Mouse (Mus musculus): ENCODE data around the gene Rps6ka1.

The Rps6ka1 gene

GRCm38 (mm10) chr4:133881851-133882250, 5.7 kb downstream of the Rps6ka1 start:
- Histone ChIP-seq H3K36me3 (ENCODE audit: control insufficient read depth, insufficient read depth, low read length, poor library complexity, severe bottlenecking) (no peaks in the 10 kb centered on the region), H3K27me3 (ENCODE audit: control insufficient read depth, insufficient read depth, low read length, poor library complexity, severe bottlenecking) (no peaks in the 10 kb centered on the region; the same call in 1 of the 2 replicates)
- DNase-seq (ENCODE audit: low read depth, low spot score), result no peak

- H3K36me3 ChIP-seq (ENCODE audit: control insufficient read depth, insufficient read depth, low read length, poor library complexity, severe bottlenecking), result no peaks in the 10 kb centered on the region
- no peaks in the 10 kb centered on the region; the same call in 1 of the 2 replicates for H3K27me3 ChIP-seq (ENCODE audit: control insufficient read depth, insufficient read depth, low read length, poor library complexity, severe bottlenecking)
- DNase-seq (ENCODE audit: low read depth, low spot score), result no peak
Measured at GRCm38 (mm10) chr4:133881399-133881798, 6.2 kb downstream of the Rps6ka1 start.

- DNase-seq (ENCODE audit: low read depth, low spot score), result peak; percentile 34
- Histone ChIP-seq H3K27me3 (ENCODE audit: control insufficient read depth, insufficient read depth, low read length, poor library complexity, severe bottlenecking) (no peaks in the 10 kb centered on the region; the same call in 1 of the 2 replicates), H3K36me3 (ENCODE audit: control insufficient read depth, insufficient read depth, low read length, poor library complexity, severe bottlenecking) (no peaks in the 10 kb centered on the region)
Measured at GRCm38 (mm10) chr4:133879145-133879902, 8.3 kb downstream of the Rps6ka1 start.

GRCm38 (mm10) chr4:133877850-133878755, 9.5 kb downstream of the Rps6ka1 start:
- Histone ChIP-seq H3K27me3 (ENCODE audit: control insufficient read depth, insufficient read depth, low read length, poor library complexity, severe bottlenecking) (no peaks in the 10 kb centered on the region), H3K36me3 (ENCODE audit: control insufficient read depth, insufficient read depth, low read length, poor library complexity, severe bottlenecking) (no peaks in the 10 kb centered on the region; the same call in 1 of the 2 replicates)
- peak; percentile 74 for DNase-seq (ENCODE audit: low read depth, low spot score)

- DNase-seq (ENCODE audit: low read depth, low spot score), result no peak
- Histone ChIP-seq H3K27me3 (ENCODE audit: control insufficient read depth, insufficient read depth, low read length, poor library complexity, severe bottlenecking) (no peaks in the 10 kb centered on the region), H3K36me3 (ENCODE audit: control insufficient read depth, insufficient read depth, low read length, poor library complexity, severe bottlenecking) (no peaks in the 10 kb centered on the region; the same call in 1 of the 2 replicates)
Measured at GRCm38 (mm10) chr4:133874865-133875517, 12.6 kb downstream of the Rps6ka1 start.

- no peaks in the 10 kb centered on the region for H3K27me3 ChIP-seq (ENCODE audit: control insufficient read depth, insufficient read depth, low read length, poor library complexity, severe bottlenecking)
Measured at GRCm38 (mm10) chr4:133873926-133874864, 13.4 kb downstream of the Rps6ka1 start.

GRCm38 (mm10) chr4:133873431-133873851, 14.2 kb downstream of the Rps6ka1 start:
- Histone ChIP-seq H3K27me3 (ENCODE audit: control insufficient read depth, insufficient read depth, low read length, poor library complexity, severe bottlenecking) (no peaks in the 10 kb centered on the region), H3K36me3 (ENCODE audit: control insufficient read depth, insufficient read depth, low read length, poor library complexity, severe bottlenecking) (peaks cover 4% of the 10 kb centered on the region)
- no peak for DNase-seq (ENCODE audit: low read depth, low spot score)

More at GRCm38 (mm10) chr4:133873926-133874864, 13.4 kb downstream of the Rps6ka1 start:
- peak; percentile 52 for DNase-seq (ENCODE audit: low read depth, low spot score)
- H3K36me3 ChIP-seq (ENCODE audit: control insufficient read depth, insufficient read depth, low read length, poor library complexity, severe bottlenecking), result no peaks in the 10 kb centered on the region; the same call in none of the 2 replicates

GRCm38 (mm10) chr4:133872812-133873300, 14.7 kb downstream of the Rps6ka1 start:
- peak; percentile 76 for DNase-seq (ENCODE audit: low read depth, low spot score)
- H3K36me3 ChIP-seq (ENCODE audit: control insufficient read depth, insufficient read depth, low read length, poor library complexity, severe bottlenecking), result peaks cover 4% of the 10 kb centered on the region
- no peaks in the 10 kb centered on the region for H3K27me3 ChIP-seq (ENCODE audit: control insufficient read depth, insufficient read depth, low read length, poor library complexity, severe bottlenecking)

GRCm38 (mm10) chr4:133872222-133872811, 15.3 kb downstream of the Rps6ka1 start:
- no peaks in the 10 kb centered on the region for H3K27me3 ChIP-seq (ENCODE audit: control insufficient read depth, insufficient read depth, low read length, poor library complexity, severe bottlenecking)
- DNase-seq (ENCODE audit: low read depth, low spot score), result peak; percentile 9
- H3K36me3 ChIP-seq (ENCODE audit: control insufficient read depth, insufficient read depth, low read length, poor library complexity, severe bottlenecking), result peaks cover 4% of the 10 kb centered on the region

GRCm38 (mm10) chr4:133865231-133865630, 22.4 kb downstream of the Rps6ka1 start:
- DNase-seq (ENCODE audit: low read depth, low spot score), result no peak
- Histone ChIP-seq H3K36me3 (ENCODE audit: control insufficient read depth, insufficient read depth, low read length, poor library complexity, severe bottlenecking) (peaks cover 13% of the 10 kb centered on the region), H3K27me3 (ENCODE audit: control insufficient read depth, insufficient read depth, low read length, poor library complexity, severe bottlenecking) (no peaks in the 10 kb centered on the region)

- no peaks in the 10 kb centered on the region for H3K27me3 ChIP-seq (ENCODE audit: control insufficient read depth, insufficient read depth, low read length, poor library complexity, severe bottlenecking)
- H3K36me3 ChIP-seq (ENCODE audit: control insufficient read depth, insufficient read depth, low read length, poor library complexity, severe bottlenecking), result peaks cover 13% of the 10 kb centered on the region
- no peak for DNase-seq (ENCODE audit: low read depth, low spot score)
Measured at GRCm38 (mm10) chr4:133864380-133864981, 23.1 kb downstream of the Rps6ka1 start.

GRCm38 (mm10) chr4:133863795-133864379, 23.7 kb downstream of the Rps6ka1 start:
- Histone ChIP-seq H3K36me3 (ENCODE audit: control insufficient read depth, insufficient read depth, low read length, poor library complexity, severe bottlenecking) (peaks cover 11% of the 10 kb centered on the region), H3K27me3 (ENCODE audit: control insufficient read depth, insufficient read depth, low read length, poor library complexity, severe bottlenecking) (no peaks in the 10 kb centered on the region)
- DNase-seq (ENCODE audit: low read depth, low spot score), result no peak

GRCm38 (mm10) chr4:133857527-133857926, 30.1 kb downstream of the Rps6ka1 start:
- peak; percentile 37 for DNase-seq (ENCODE audit: low read depth, low spot score)

More at GRCm38 (mm10) chr4:133857527-133857926, 30.1 kb downstream of the Rps6ka1 start:
- H3K36me3 ChIP-seq (ENCODE audit: control insufficient read depth, insufficient read depth, low read length, poor library complexity, severe bottlenecking), result peaks cover 8% of the 10 kb centered on the region; the same call in 1 of the 2 replicates
- no peaks in the 10 kb centered on the region for H3K27me3 ChIP-seq (ENCODE audit: control insufficient read depth, insufficient read depth, low read length, poor library complexity, severe bottlenecking)
